ENCODE assay signal across 8 mouse cellular contexts in genomic region chr11:97437745-97438144, GRCm38 (mm10). TPM values are rescaled to one million over a fixed set of nuclear protein-coding genes. Genes with fewer than 3 reads are reported as not detected.
DNase-seq lines count a peak whose midpoint lies in the region; ATAC-seq and TF ChIP-seq lines count a peak whose summit lies in the region.

No protein-coding gene starts in this region.

- H3K4me3 ChIP-seq in gastrocnemius, adult 2 months, result peak overlapping the region; percentile 38
- H3K4me3 ChIP-seq in hindbrain, postnatal 0 days (ENCODE audit: low read length), result no peak overlapping the region
- H3K4me3 ChIP-seq in liver, embryonic 12.5 days, result no peak overlapping the region
- H3K4me3 ChIP-seq in small intestine, adult 2 months (ENCODE audit: low read depth, low read length), result no peak overlapping the region

- ATAC-seq in hindbrain, postnatal 0 days, result no peak
- ATAC-seq in liver, embryonic 12.5 days, result no peak

- intact Hi-C loops in gastrocnemius, adult 2 months (cut with DNase I), result no loop called here

- no peak for TF ChIP-seq CTCF in gastrocnemius, adult 2 months (IDR thresholded peaks at IDR 0.05)
- no peak for TF ChIP-seq CTCF in hindbrain, postnatal 0 days (IDR thresholded peaks at IDR 0.05; ENCODE audit: low read depth)
- TF ChIP-seq CTCF in small intestine, adult 2 months (IDR thresholded peaks at IDR 0.05; ENCODE audit: extremely low read depth, insufficient read length, insufficient replicate concordance, low read depth, low read length), result no peak

- H3K9me3 ChIP-seq in hindbrain, postnatal 0 days (ENCODE audit: low read length), result no peaks in the 10 kb centered on the region
- no peaks in the 10 kb centered on the region for H3K9me3 ChIP-seq in liver, embryonic 12.5 days (replicated peaks)

- no peak for TF ChIP-seq POLR2A in small intestine, adult 2 months (IDR thresholded peaks at IDR 0.05; ENCODE audit: low read depth, low read length)

- no peak overlapping the region for H3K4me2 ChIP-seq in hindbrain, postnatal 0 days (ENCODE audit: low read depth, low read length)
- H3K4me2 ChIP-seq in liver, embryonic 12.5 days, result 0 out of 2 replicates have a peak overlapping the region, but pooled peaks have one; percentile 90

- H3K4me1 ChIP-seq in hindbrain, postnatal 0 days (ENCODE audit: insufficient read depth, low read length), result peaks cover 18% of the 10 kb centered on the region
- peaks cover 89% of the 10 kb centered on the region for H3K4me1 ChIP-seq in liver, embryonic 12.5 days
- H3K4me1 ChIP-seq in small intestine, adult 2 months (ENCODE audit: control insufficient read depth, insufficient read depth, insufficient read length, low read length), result peaks cover 12% of the 10 kb centered on the region

- H3K27ac ChIP-seq in gastrocnemius, adult 2 months, result peak overlapping the region; percentile 94
- H3K27ac ChIP-seq in hindbrain, postnatal 0 days, result 0 out of 2 replicates have a peak overlapping the region, but pooled peaks have one; percentile 15
- peak overlapping the region; percentile 99 for H3K27ac ChIP-seq in liver, embryonic 12.5 days
- peak overlapping the region; percentile 50 for H3K27ac ChIP-seq in small intestine, adult 2 months (ENCODE audit: insufficient read depth, low read depth, low read length)

- H3K9ac ChIP-seq in hindbrain, postnatal 0 days (replicated peaks; ENCODE audit: low read length), result no peak overlapping the region
- peak overlapping the region; percentile 14; the same call in 1 of the 2 replicates for H3K9ac ChIP-seq in liver, embryonic 12.5 days

- 17% methylated on average over 5 of the region's 5 CpGs for WGBS in hindbrain, postnatal 0 days
- 43% methylated on average over 5 of the region's 5 CpGs for WGBS in liver, embryonic 12.5 days (ENCODE audit: insufficient replicate concordance)
- WGBS in small intestine, adult 2 months, result 38% methylated on average over 5 of the region's 5 CpGs

- H3K27me3 ChIP-seq in hindbrain, postnatal 0 days (ENCODE audit: insufficient read depth, low read length), result 0 out of 2 replicates have a peak, but pooled peaks cover 7% of the 10 kb centered on the region
- H3K27me3 ChIP-seq in liver, embryonic 12.5 days (replicated peaks), result no peaks in the 10 kb centered on the region
- peaks cover 25% of the 10 kb centered on the region for H3K27me3 ChIP-seq in small intestine, adult 2 months (ENCODE audit: control insufficient read depth, insufficient read depth, low read length)

- DNase-seq in 3T3-L1 (ENCODE audit: low read depth, low spot score) (peak; percentile 88), R1 (ENCODE audit: low read depth, low spot score) (peak; percentile 95)
- DNase-seq in gastrocnemius, adult 2 months, result peak; percentile 80
- DNase-seq in hindbrain, postnatal 0 days (ENCODE audit: low spot score), result no peak
- DNase-seq in cerebellum, adult 11 months, result no peak
- DNase-seq in layer of hippocampus, postnatal 36 days, result no peak

- no peaks in the 10 kb centered on the region for H3K36me3 ChIP-seq in hindbrain, postnatal 0 days (ENCODE audit: insufficient read depth, low read length)
- H3K36me3 ChIP-seq in liver, embryonic 12.5 days, result no peaks in the 10 kb centered on the region
- H3K36me3 ChIP-seq in small intestine, adult 2 months (ENCODE audit: control insufficient read depth, insufficient read depth, low read length), result no peaks in the 10 kb centered on the region

RNA-seq across cellular contexts. Expression of gene Arhgap23, which starts 22.4 kb away (rescaled TPM):
- 1 to 10 TPM; 5.9 to 7.5 TPM for total RNA-seq in gastrocnemius, adult 2 months (2021)
- total RNA-seq in hindbrain, postnatal 0 days (2014; rRNA removed), result 75.2 and 86.8 TPM in 2 replicates
- polyA plus RNA-seq in hindbrain, postnatal 0 days (2015; fragmentation: Nextera tagmentation; extraction: Ambion mirVana), result 7.3 and 7.7 TPM in 2 replicates
- 17.3 and 19.7 TPM in 2 replicates for polyA plus RNA-seq in liver, embryonic 12.5 days (2016; fragmentation: Nextera tagmentation; extraction: Ambion mirVana)
- polyA plus RNA-seq in small intestine, adult 2 months (2012; rRNA removed), result 11.1 and 12.1 TPM in 2 replicates
- total RNA-seq in layer of hippocampus, postnatal 36 days (2021), result 10 to 100 TPM; 73.4 to 75.4 TPM

Comparison
In these comparisons a context has a peak if more than half of its experiments do, and no peak if none do; other contexts are left out.
1. DNase-seq: peak in 3T3-L1 (single experiment), R1 (single experiment) and gastrocnemius, adult 2 months (single experiment); none in hindbrain, postnatal 0 days (single experiment), cerebellum, adult 11 months (single experiment) and layer of hippocampus, postnatal 36 days (0 of 2).
2. H3K27ac ChIP-seq: peak in every context shown above with its lines; median percentile 99 in liver, embryonic 12.5 days; 94 in gastrocnemius, adult 2 months; 50 in small intestine, adult 2 months; 15 in hindbrain, postnatal 0 days.